In genomic region chr8:70419879-70420643, GRCm38 (mm10) we compare ENCODE assay signal across 17 mouse cellular contexts. TPM values are rescaled to one million over a fixed set of nuclear protein-coding genes. Genes with fewer than 3 reads are reported as not detected.
DNase-seq lines count a peak whose midpoint lies in the region; ATAC-seq and TF ChIP-seq lines count a peak whose summit lies in the region.
"Had no signal": no experiment of that assay in that cellular context is flagged by ENCODE, and none has a peak within 500 bp of the region (broad histone marks: within the 10 kb centered on the region; RNA-seq: fewer than 3 reads in every experiment).

No protein-coding gene starts in this region.

- no peak overlapping the region for H3K4me3 ChIP-seq in heart, embryonic 13.5 days
- no peak overlapping the region for H3K4me3 ChIP-seq in liver, embryonic 12.5 days
- no peak overlapping the region for H3K4me3 ChIP-seq in bone marrow, adult 2 months (replicated peaks; ENCODE audit: control insufficient read depth, low read depth, low read length)
- H3K4me3 ChIP-seq in kidney, embryonic 15.5 days (replicated peaks): no peak overlapping the region
- H3K4me3 ChIP-seq: stomach, embryonic 15.5 days had no signal

- H3K9me3 ChIP-seq in heart, embryonic 13.5 days: no peaks in the 10 kb centered on the region
- no peaks in the 10 kb centered on the region for H3K9me3 ChIP-seq in liver, embryonic 12.5 days (replicated peaks)
- H3K9me3 ChIP-seq in kidney, embryonic 15.5 days (replicated peaks): no peaks in the 10 kb centered on the region
- H3K9me3 ChIP-seq: stomach, embryonic 15.5 days had no signal

- H3K4me2 ChIP-seq in heart, embryonic 13.5 days: peak overlapping the region; percentile 30; the same call in 1 of the 2 replicates
- peak overlapping the region; percentile 25 for H3K4me2 ChIP-seq in liver, embryonic 12.5 days
- no peak overlapping the region for H3K4me2 ChIP-seq in kidney, embryonic 15.5 days

- H3K4me1 ChIP-seq in heart, embryonic 13.5 days: peaks cover 65% of the 10 kb centered on the region
- H3K4me1 ChIP-seq in liver, embryonic 12.5 days: peaks cover 93% of the 10 kb centered on the region
- peaks cover 4% of the 10 kb centered on the region for H3K4me1 ChIP-seq in bone marrow, adult 2 months (ENCODE audit: control insufficient read depth, insufficient read depth, low read length)
- peaks cover 47% of the 10 kb centered on the region for H3K4me1 ChIP-seq in kidney, embryonic 15.5 days

- peak overlapping the region; percentile 52 for H3K9ac ChIP-seq in heart, embryonic 13.5 days
- peak overlapping the region; percentile 44; the same call in 1 of the 2 replicates for H3K9ac ChIP-seq in liver, embryonic 12.5 days
- no peak overlapping the region for H3K9ac ChIP-seq in kidney, embryonic 15.5 days
- H3K9ac ChIP-seq: forebrain, postnatal 0 days; stomach, embryonic 15.5 days had no signal

- no peak for ATAC-seq in heart, embryonic 13.5 days (ENCODE audit: extremely low read depth, insufficient number of reproducible peaks, low FRiP score, low TSS enrichment)
- peak; percentile 47; the same call in 1 of the 2 replicates for ATAC-seq in liver, embryonic 12.5 days
- peak; percentile 31; the same call in 1 of the 2 replicates for ATAC-seq in megakaryocyte, adult 5-6 weeks (ENCODE audit: poor library complexity, severe bottlenecking)
- no peak for ATAC-seq in kidney, embryonic 15.5 days (replicated peaks; ENCODE audit: low FRiP score)
- ATAC-seq: forebrain, postnatal 0 days had no signal

- TF ChIP-seq CTCF in bone marrow, adult 2 months (IDR thresholded peaks at IDR 0.05; ENCODE audit: control insufficient read depth, insufficient read depth, low read length): no peak

- no peak for TF ChIP-seq POLR2A in bone marrow, adult 2 months (IDR thresholded peaks at IDR 0.05; ENCODE audit: borderline replicate concordance, control insufficient read depth, low read depth, low read length)

- no peaks in the 10 kb centered on the region; the same call in 1 of the 2 replicates for H3K27me3 ChIP-seq in heart, embryonic 13.5 days (replicated peaks)
- no peaks in the 10 kb centered on the region for H3K27me3 ChIP-seq in liver, embryonic 12.5 days (replicated peaks)
- H3K27me3 ChIP-seq in kidney, embryonic 15.5 days: no peaks in the 10 kb centered on the region
- H3K27me3 ChIP-seq: stomach, embryonic 15.5 days had no signal

- 59% methylated on average over 11 of the region's 11 CpGs for WGBS in heart, embryonic 13.5 days
- WGBS in liver, embryonic 12.5 days (ENCODE audit: insufficient replicate concordance): 45% methylated on average over 11 of the region's 11 CpGs
- WGBS in bone marrow, adult 2 months: 64% methylated on average over 11 of the region's 11 CpGs
- WGBS in kidney, embryonic 15.5 days: 80% methylated on average over 11 of the region's 11 CpGs

- peak overlapping the region; percentile 61 for H3K27ac ChIP-seq in heart, embryonic 13.5 days (replicated peaks)
- H3K27ac ChIP-seq in liver, embryonic 12.5 days: peak overlapping the region; percentile 86
- peak overlapping the region; percentile 16; the same call in 1 of the 2 replicates for H3K27ac ChIP-seq in bone marrow, adult 2 months (ENCODE audit: control insufficient read depth, insufficient read depth, low read depth, low read length, poor library complexity)
- H3K27ac ChIP-seq in kidney, embryonic 15.5 days: no peak overlapping the region
- H3K27ac ChIP-seq: macrophage had no signal

- DNase-seq in heart, adult 9 months (ENCODE audit: low spot score in 2 of 2): no peak
- no peak for DNase-seq in liver
- DNase-seq in adrenal gland, postnatal 4 days (ENCODE audit: low spot score in 2 of 2): no peak
- DNase-seq: cerebellum, postnatal 25 days; forebrain, postnatal 0 days; gastrocnemius, postnatal 14 days; heart, postnatal 4 days; kidney, adult 8-10 months; right cerebral cortex, postnatal 4 days; thymus, postnatal 25 days had no signal

- no peaks in the 10 kb centered on the region for H3K36me3 ChIP-seq in heart, embryonic 13.5 days
- 0 out of 2 replicates have a peak, but pooled peaks cover 2% of the 10 kb centered on the region for H3K36me3 ChIP-seq in liver, embryonic 12.5 days
- H3K36me3 ChIP-seq in kidney, embryonic 15.5 days: no peaks in the 10 kb centered on the region
- H3K36me3 ChIP-seq: stomach, embryonic 15.5 days had no signal

RNA-seq across cellular contexts. Expression of gene Crtc1, which starts 19.3 kb away (rescaled TPM):
- polyA plus RNA-seq in heart, embryonic 13.5 days (2015; fragmentation: Nextera tagmentation; extraction: Ambion mirVana): 9.7 and 12.4 TPM in 2 replicates
- 6.6 and 6.9 TPM in 2 replicates for polyA plus RNA-seq in liver, embryonic 12.5 days (2016; fragmentation: Nextera tagmentation; extraction: Ambion mirVana)
- 5.0 and 6.1 TPM in 2 replicates for polyA plus RNA-seq in bone marrow, adult 2 months (2011; ENCODE audit: insufficient read depth, insufficient read length, low replicate concordance, missing spikeins)
- 2.7 and 3.9 TPM in 2 replicates for total RNA-seq in megakaryocyte, adult 5-6 weeks (2015)
- total RNA-seq in megakaryocyte, adult 5-6 weeks (2017): 2.2 TPM in 2 replicates
- polyA plus RNA-seq in kidney, embryonic 15.5 days (2015; fragmentation: Nextera tagmentation; extraction: Ambion mirVana): 17.9 and 21.0 TPM in 2 replicates
- total RNA-seq in adrenal gland, postnatal 4 days (2021): 10 to 100 TPM; 33.2 to 34.5 TPM

RNA-seq across cellular contexts. Expression of gene Comp, which starts 46.7 kb away (rescaled TPM):
- polyA plus RNA-seq in heart, embryonic 13.5 days (2015; fragmentation: Nextera tagmentation; extraction: Ambion mirVana): 3.5 TPM in 2 replicates
- 0.27 and 0.63 TPM in 2 replicates for polyA plus RNA-seq in liver, embryonic 12.5 days (2016; fragmentation: Nextera tagmentation; extraction: Ambion mirVana)
- polyA plus RNA-seq in bone marrow, adult 2 months (2011; ENCODE audit: insufficient read depth, insufficient read length, low replicate concordance, missing spikeins): 19.6 TPM in 1 of 2 replicates, not detected in the other
- total RNA-seq in megakaryocyte, adult 5-6 weeks (2015): not detected in 2 replicates
- total RNA-seq in megakaryocyte, adult 5-6 weeks (2017): 0.12 TPM in 1 of 2 replicates, not detected in the other
- 0.40 and 1.5 TPM in 2 replicates for polyA plus RNA-seq in kidney, embryonic 15.5 days (2015; fragmentation: Nextera tagmentation; extraction: Ambion mirVana)
- total RNA-seq in adrenal gland, postnatal 4 days (2021): 1 to 10 TPM in 1 of 2 experiments, under 1 TPM in 1; 0.28 to 1.0 TPM
- polyA plus RNA-seq: macrophage had no signal

RNA-seq across cellular contexts. Expression of gene Klhl26, which starts 56.7 kb away (rescaled TPM):
- 11.2 and 12.4 TPM in 2 replicates for polyA plus RNA-seq in heart, embryonic 13.5 days (2015; fragmentation: Nextera tagmentation; extraction: Ambion mirVana)
- polyA plus RNA-seq in liver, embryonic 12.5 days (2016; fragmentation: Nextera tagmentation; extraction: Ambion mirVana): 9.4 and 9.5 TPM in 2 replicates
- 7.1 and 11.0 TPM in 2 replicates for polyA plus RNA-seq in bone marrow, adult 2 months (2011; ENCODE audit: insufficient read depth, insufficient read length, low replicate concordance, missing spikeins)
- 1.6 and 2.4 TPM in 2 replicates for total RNA-seq in megakaryocyte, adult 5-6 weeks (2015)
- total RNA-seq in megakaryocyte, adult 5-6 weeks (2017): 3.6 and 5.4 TPM in 2 replicates
- polyA plus RNA-seq in kidney, embryonic 15.5 days (2015; fragmentation: Nextera tagmentation; extraction: Ambion mirVana): 20.0 and 23.5 TPM in 2 replicates
- 10 to 100 TPM; 18.7 to 20.4 TPM for total RNA-seq in adrenal gland, postnatal 4 days (2021)

Comparison
In these comparisons a context has a peak if more than half of its experiments do, and no peak if none do; other contexts are left out.
1. ATAC-seq: peak in liver, embryonic 12.5 days (single experiment) and megakaryocyte, adult 5-6 weeks (single experiment); none in heart, embryonic 13.5 days (single experiment) and kidney, embryonic 15.5 days (single experiment).